ENCODE assay signal across 15 mouse cellular contexts in genomic region chr2:19930009-19930408, GRCm38 (mm10).
"Had no signal": no experiment of that assay in that cellular context is flagged by ENCODE, and none has a peak within 500 bp of the region (broad histone marks: within the 10 kb centered on the region; RNA-seq: fewer than 3 reads in every experiment).

No protein-coding gene starts in this region.

- ATAC-seq: intestine, embryonic 15.5 days; liver, embryonic 12.5 days had no signal

- DNase-seq: kidney, adult 11 months; kidney, adult 8-10 months; kidney, postnatal 10 days; kidney, postnatal 36 days; liver; lung, adult 18-20 months; lung, postnatal 10 days; lung, postnatal 4 days; midbrain, embryonic 14.5 days; right cerebral cortex, postnatal 14 days; spleen, adult 18-20 months; thymus, adult 18-20 months; thymus, postnatal 36 days had no signal
